Mouse (Mus musculus) heart, embryonic 10.5 days (tissue): Measurements from ENCODE around the gene Olfr1388. TPM values are rescaled to one million over a fixed set of nuclear protein-coding genes. Genes with fewer than 3 reads are reported as not detected.
"Not testable (repeated sequence)": the region's sequence is repeated elsewhere in the genome, so short reads cannot be mapped to it uniquely, and the experiment has no call there.

Experiments used
- DNase-seq: peaks from one replicate; pipeline ENCODE4 v3.0.0-alpha.2; 2017; ENCODE audit warnings: low spot score
- H3K27ac ChIP-seq: fragments of 300-500 bp; sonication (generic); 2 replicates; pipeline ENCODE4 v1.5.1; 2016; ENCODE audit warnings: mild to moderate bottlenecking
- H3K27me3 ChIP-seq: fragments of 300-500 bp; sonication (generic); 2 replicates; pipeline ENCODE4 v1.6.1; 2016; ENCODE audit warnings: mild to moderate bottlenecking; ENCODE audit not compliant: poor library complexity, insufficient read depth, severe bottlenecking
- H3K36me3 ChIP-seq: fragments of 300-500 bp; sonication (generic); 2 replicates; pipeline ENCODE4 v1.6.1; 2016; ENCODE audit warnings: mild to moderate bottlenecking, moderate library complexity
- H3K4me1 ChIP-seq: fragments of 300-500 bp; sonication (generic); 2 replicates; pipeline ENCODE4 v1.6.1; 2016; ENCODE audit warnings: mild to moderate bottlenecking
- H3K4me3 ChIP-seq: fragments of 300-500 bp; sonication (generic); 2 replicates; pipeline ENCODE4 v1.5.1; 2016; ENCODE audit warnings: mild to moderate bottlenecking, moderate library complexity
- H3K9me3 ChIP-seq: fragments of 300-500 bp; sonication (generic); 2 replicates; pipeline ENCODE4 v1.6.1; 2016; ENCODE audit warnings: mild to moderate bottlenecking, moderate library complexity
- WGBS: fragments of 180-500 bp; shearing (Covaris S2); methylation state at CpG from one replicate; pipeline ENCODE4 v1.1.7; 2016; 5-methylcytosine and 5-hydroxymethylcytosine counted together
- polyA plus RNA-seq: library from polyadenylated mRNA; unstranded; fragments of >200 nt; fragmentation: Nextera tagmentation; extraction: Ambion mirVana; gene quantifications from 2 replicates; pipeline ENCODE4 v1.2.1, GENCODE M21; 2016

Gene Olfr1388
- polyA plus RNA-seq: 0.16 and 0.18 TPM in 2 replicates

GRCm38 (mm10) chr11:49436411-49436810, at the start of gene Olfr1388:
TSS of gene Olfr1388 (plus strand) at chr11:49436624.
- no peak for DNase-seq
- no peaks in the 10 kb centered on the region for H3K9me3 ChIP-seq
- H3K4me3 ChIP-seq: no peak within 1 kb of the TSS
- H3K27me3 ChIP-seq: no peaks in the 10 kb centered on the region
- WGBS: 82% methylated on average over 3 of the region's 3 CpGs
- no peak within 1 kb of the TSS for H3K27ac ChIP-seq
- H3K4me1 ChIP-seq: no peaks in the 10 kb centered on the region
- no peaks in the 10 kb centered on the region for H3K36me3 ChIP-seq

- not testable (repeated sequence) for H3K4me3 ChIP-seq, H3K27ac ChIP-seq, H3K27me3 ChIP-seq, H3K9me3 ChIP-seq, DNase-seq, H3K4me1 ChIP-seq, H3K36me3 ChIP-seq
- 67% methylated on average over 1 of the region's 1 CpGs for WGBS
Measured at GRCm38 (mm10) chr11:49392707-49393106, 43.7 kb upstream of the Olfr1388 start.

GRCm38 (mm10) chr11:49406784-49407183, 29.6 kb upstream of the Olfr1388 start:
- Histone ChIP-seq H3K36me3 (no peaks in the 10 kb centered on the region), H3K27me3 (no peaks in the 10 kb centered on the region), H3K4me1 (no peaks in the 10 kb centered on the region), H3K27ac (no peak overlapping the region), H3K9me3 (no peaks in the 10 kb centered on the region), H3K4me3 (no peak overlapping the region)
- WGBS: 58% methylated on average over 3 of the region's 3 CpGs
- no peak for DNase-seq

GRCm38 (mm10) chr11:49410540-49410939, 25.9 kb upstream of the Olfr1388 start:
- Histone ChIP-seq H3K27ac (no peak overlapping the region), H3K4me3 (no peak overlapping the region), H3K36me3 (no peaks in the 10 kb centered on the region), H3K9me3 (no peaks in the 10 kb centered on the region), H3K4me1 (no peaks in the 10 kb centered on the region), H3K27me3 (no peaks in the 10 kb centered on the region)
- 15% methylated on average over 1 of the region's 1 CpGs for WGBS
- no peak for DNase-seq

- no peaks in the 10 kb centered on the region; the same call in 1 of the 2 replicates for H3K4me1 ChIP-seq
- H3K27ac ChIP-seq: no peak within 1 kb of the TSS
- no peaks in the 10 kb centered on the region for H3K9me3 ChIP-seq
- H3K36me3 ChIP-seq: no peaks in the 10 kb centered on the region
- 75% methylated on average over 2 of the region's 2 CpGs for WGBS
- no peak for DNase-seq
- H3K27me3 ChIP-seq: no peaks in the 10 kb centered on the region
- no peak within 1 kb of the TSS for H3K4me3 ChIP-seq
Measured at GRCm38 (mm10) chr11:49422767-49423166, 13.7 kb upstream of the Olfr1388 start, which contains the start of gene Olfr1389. TSS of gene Olfr1389 (plus strand) at chr11:49423067.

GRCm38 (mm10) chr11:49425257-49425927, 11.0 kb upstream of the Olfr1388 start:
- Histone ChIP-seq H3K27me3 (no peaks in the 10 kb centered on the region), H3K4me1 (no peaks in the 10 kb centered on the region; the same call in 1 of the 2 replicates), H3K27ac (no peak overlapping the region), H3K9me3 (no peaks in the 10 kb centered on the region), H3K4me3 (no peak overlapping the region), H3K36me3 (no peaks in the 10 kb centered on the region)
- 86% methylated on average over 1 of the region's 1 CpGs for WGBS
- DNase-seq: no peak

- WGBS: 73% methylated on average over 2 of the region's 2 CpGs
- H3K36me3 ChIP-seq: no peaks in the 10 kb centered on the region
Measured at GRCm38 (mm10) chr11:49429641-49430040, 6.8 kb upstream of the Olfr1388 start.

GRCm38 (mm10) chr11:49455043-49455442, 18.6 kb downstream of the Olfr1388 start, which contains the start of gene Olfr1387:
TSS of gene Olfr1387 (plus strand) at chr11:49455343.
- H3K4me3 ChIP-seq: no peak within 1 kb of the TSS
- H3K4me1 ChIP-seq: no peaks in the 10 kb centered on the region
- 73% methylated on average over 1 of the region's 1 CpGs for WGBS
- H3K9me3 ChIP-seq: no peaks in the 10 kb centered on the region
- DNase-seq: no peak
- H3K36me3 ChIP-seq: no peaks in the 10 kb centered on the region
- H3K27me3 ChIP-seq: no peaks in the 10 kb centered on the region
- no peak within 1 kb of the TSS for H3K27ac ChIP-seq

More at GRCm38 (mm10) chr11:49429641-49430040, 6.8 kb upstream of the Olfr1388 start:
- Histone ChIP-seq H3K27me3 (no peaks in the 10 kb centered on the region), H3K9me3 (no peaks in the 10 kb centered on the region), H3K4me1 (no peaks in the 10 kb centered on the region), H3K27ac (no peak overlapping the region), H3K4me3 (no peak overlapping the region)
- DNase-seq: no peak

GRCm38 (mm10) chr11:49464746-49465145, 28.3 kb downstream of the Olfr1388 start, which contains the start of gene Olfr1386:
TSS of gene Olfr1386 (plus strand) at chr11:49465046.
- H3K36me3 ChIP-seq, H3K9me3 ChIP-seq, H3K27ac ChIP-seq, DNase-seq, H3K27me3 ChIP-seq, H3K4me1 ChIP-seq, H3K4me3 ChIP-seq: not testable (repeated sequence)
- WGBS: 78% methylated on average over 3 of the region's 3 CpGs

GRCm38 (mm10) chr11:49485973-49486372, 49.5 kb downstream of the Olfr1388 start:
- Histone ChIP-seq H3K36me3 (no peaks in the 10 kb centered on the region), H3K9me3 (no peaks in the 10 kb centered on the region), H3K4me3 (no peak overlapping the region), H3K27me3 (no peaks in the 10 kb centered on the region), H3K27ac (no peak overlapping the region), H3K4me1 (no peaks in the 10 kb centered on the region)
- DNase-seq: no peak
- WGBS: 47% methylated on average over 4 of the region's 4 CpGs

- DNase-seq, H3K4me1 ChIP-seq, H3K36me3 ChIP-seq, H3K4me3 ChIP-seq, H3K27ac ChIP-seq, H3K27me3 ChIP-seq, H3K9me3 ChIP-seq: not testable (repeated sequence)
- 70% methylated on average over 1 of the region's 1 CpGs for WGBS
Measured at GRCm38 (mm10) chr11:49488770-49489169, 52.3 kb downstream of the Olfr1388 start, which contains the start of gene Olfr1385. TSS of gene Olfr1385 (plus strand) at chr11:49489070.
